Mouse (Mus musculus): ENCODE results near the gene Lclat1.

Gene Lclat1

DNA sequence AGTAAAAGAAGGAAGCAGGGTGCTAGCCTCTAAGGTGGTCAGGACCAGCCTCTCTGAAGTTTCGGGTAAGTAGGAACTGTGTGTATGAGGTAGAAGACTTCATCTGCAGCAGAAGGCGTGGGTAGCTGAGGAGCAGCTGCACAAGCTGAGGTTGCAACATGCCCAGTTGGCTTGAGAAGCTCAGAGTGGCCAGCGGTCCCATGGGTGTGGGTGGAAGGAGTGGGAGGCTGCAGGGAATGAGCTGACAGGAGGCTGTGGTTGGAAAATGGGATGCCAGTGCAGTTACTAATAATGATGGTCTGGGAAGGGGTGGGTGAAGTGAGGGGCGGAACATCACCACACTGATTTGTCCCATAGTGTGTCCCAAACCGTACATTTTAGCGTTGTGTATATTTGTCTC, 86.8 kb downstream of the Lclat1 start:
- ATAC-seq (ENCODE audit: insufficient number of reproducible peaks, low FRiP score, low TSS enrichment), result no peak

GRCm38 (mm10) chr17:73195074-73195723, 87.4 kb downstream of the Lclat1 start:
- ATAC-seq (ENCODE audit: insufficient number of reproducible peaks, low FRiP score, low TSS enrichment), result no peak

DNA sequence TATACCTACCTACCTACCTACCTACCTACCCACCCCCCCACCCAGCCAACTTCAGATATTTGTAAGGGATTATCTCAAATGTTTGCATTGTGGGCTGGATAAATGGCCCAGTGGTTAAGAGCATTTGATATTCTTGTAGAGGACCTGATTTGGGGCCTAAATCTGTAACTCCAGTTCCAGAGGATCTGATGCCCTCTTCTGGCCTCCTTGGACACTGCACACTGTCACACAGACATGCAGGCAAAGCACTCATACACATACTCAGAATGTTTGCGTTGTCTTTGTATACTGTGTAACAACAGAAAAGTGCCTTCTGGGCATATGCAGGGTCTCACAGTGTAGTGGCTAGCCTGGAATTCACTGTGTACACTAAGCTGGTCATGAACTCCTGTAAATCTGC, 88.4 kb downstream of the Lclat1 start:
- no peak for ATAC-seq (ENCODE audit: insufficient number of reproducible peaks, low FRiP score, low TSS enrichment)

DNA sequence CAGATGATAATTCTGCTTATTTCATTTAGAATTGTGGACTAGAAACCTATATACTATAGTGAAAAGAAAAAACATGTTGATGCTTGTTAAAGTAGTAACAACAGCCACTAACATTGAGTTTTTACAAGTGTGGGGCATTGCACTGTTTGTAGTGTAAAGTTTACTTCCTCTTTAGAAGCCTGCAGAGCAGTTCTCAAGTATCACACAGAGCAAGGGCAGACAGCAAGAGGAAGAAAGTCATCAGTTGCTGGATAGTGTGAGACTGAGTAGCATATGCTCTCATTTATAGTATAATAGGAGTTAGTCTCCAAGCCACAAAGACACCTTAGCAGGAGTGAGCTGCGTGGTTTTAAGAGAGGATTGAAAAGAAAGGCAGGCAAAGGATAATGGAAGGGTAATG, 89.9 kb downstream of the Lclat1 start:
- ATAC-seq (ENCODE audit: insufficient number of reproducible peaks, low FRiP score, low TSS enrichment), result no peak

DNA sequence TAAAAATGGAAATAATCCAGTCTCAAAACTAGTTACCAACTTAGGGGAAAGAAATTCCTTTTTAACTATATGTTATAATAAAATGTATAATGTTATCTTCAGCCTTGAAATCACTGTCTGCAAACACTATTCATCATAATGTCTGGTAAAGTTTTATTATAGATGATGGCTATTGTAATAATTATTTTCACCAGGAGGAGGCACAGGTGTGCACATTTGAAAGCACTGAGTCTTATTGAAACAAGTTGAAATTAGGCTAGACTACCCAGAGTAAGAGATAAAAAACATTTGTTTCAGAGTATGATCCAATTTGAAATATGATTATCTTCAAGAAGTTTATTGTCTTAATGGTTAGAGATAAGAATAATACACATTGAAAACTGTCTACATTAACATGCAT, 91.6 kb downstream of the Lclat1 start:
- ATAC-seq (ENCODE audit: insufficient number of reproducible peaks, low FRiP score, low TSS enrichment), result no peak

GRCm38 (mm10) chr17:73200380-73200779, 92.6 kb downstream of the Lclat1 start:
- no peak for ATAC-seq (ENCODE audit: insufficient number of reproducible peaks, low FRiP score, low TSS enrichment)

GRCm38 (mm10) chr17:73203642-73204332, 96.0 kb downstream of the Lclat1 start:
- no peak for ATAC-seq (ENCODE audit: insufficient number of reproducible peaks, low FRiP score, low TSS enrichment)

GRCm38 (mm10) chr17:73210960-73211531, 103.3 kb downstream of the Lclat1 start:
- ATAC-seq (ENCODE audit: insufficient number of reproducible peaks, low FRiP score, low TSS enrichment), result no peak

GRCm38 (mm10) chr17:73212754-73213153, 105.0 kb downstream of the Lclat1 start:
- no peak for ATAC-seq (ENCODE audit: insufficient number of reproducible peaks, low FRiP score, low TSS enrichment)

- ATAC-seq (ENCODE audit: insufficient number of reproducible peaks, low FRiP score, low TSS enrichment), result no peak
These were observed 105.4 kb downstream of the Lclat1 start for GRCm38 (mm10) chr17:73213187-73213586.

GRCm38 (mm10) chr17:73213677-73214076, 105.9 kb downstream of the Lclat1 start:
- ATAC-seq (ENCODE audit: insufficient number of reproducible peaks, low FRiP score, low TSS enrichment), result no peak

DNA sequence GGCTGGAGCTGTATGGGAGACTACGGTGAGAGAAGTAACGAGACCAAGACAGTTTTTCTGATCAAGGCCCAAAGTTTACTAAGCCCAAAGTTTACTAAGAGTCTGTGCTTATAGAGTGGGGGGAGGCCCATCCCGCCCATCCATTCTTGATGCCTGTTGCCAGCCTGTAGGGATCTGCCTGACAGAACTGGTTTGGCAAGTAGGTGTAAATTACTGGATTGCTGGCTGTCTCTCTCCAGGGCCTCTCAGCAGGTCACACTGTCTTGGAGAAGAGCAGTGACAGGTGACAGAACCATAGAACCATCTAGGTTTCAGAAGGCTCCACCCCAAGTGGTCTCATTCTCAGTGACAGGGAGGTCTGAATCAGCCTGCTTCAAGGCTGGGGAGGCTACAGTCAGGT, 109.5 kb downstream of the Lclat1 start:
- ATAC-seq (ENCODE audit: insufficient number of reproducible peaks, low FRiP score, low TSS enrichment), result no peak

- no peak for ATAC-seq (ENCODE audit: insufficient number of reproducible peaks, low FRiP score, low TSS enrichment)
These were observed 113.0 kb downstream of the Lclat1 start for GRCm38 (mm10) chr17:73220746-73221145.

DNA sequence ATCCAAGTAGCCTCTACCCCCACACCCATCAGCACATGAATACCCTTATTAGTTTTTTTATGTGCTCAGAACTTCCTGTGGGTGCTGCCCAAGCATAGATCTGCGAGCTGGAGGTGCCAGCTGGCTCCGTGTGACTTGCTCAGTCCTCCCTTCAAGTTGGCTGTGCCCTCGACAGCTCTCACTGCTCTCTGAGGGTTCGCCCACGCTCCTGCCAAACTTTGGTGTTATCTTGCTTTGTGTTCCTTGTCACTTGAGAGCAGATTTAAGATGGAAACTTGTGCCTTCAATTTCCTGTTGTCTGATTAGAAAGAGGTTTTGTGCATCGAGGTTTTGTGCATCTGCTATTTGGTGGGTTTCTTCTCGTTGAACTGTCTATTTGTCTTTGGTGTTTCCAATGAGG, 114.3 kb downstream of the Lclat1 start:
- ATAC-seq (ENCODE audit: insufficient number of reproducible peaks, low FRiP score, low TSS enrichment), result no peak

DNA sequence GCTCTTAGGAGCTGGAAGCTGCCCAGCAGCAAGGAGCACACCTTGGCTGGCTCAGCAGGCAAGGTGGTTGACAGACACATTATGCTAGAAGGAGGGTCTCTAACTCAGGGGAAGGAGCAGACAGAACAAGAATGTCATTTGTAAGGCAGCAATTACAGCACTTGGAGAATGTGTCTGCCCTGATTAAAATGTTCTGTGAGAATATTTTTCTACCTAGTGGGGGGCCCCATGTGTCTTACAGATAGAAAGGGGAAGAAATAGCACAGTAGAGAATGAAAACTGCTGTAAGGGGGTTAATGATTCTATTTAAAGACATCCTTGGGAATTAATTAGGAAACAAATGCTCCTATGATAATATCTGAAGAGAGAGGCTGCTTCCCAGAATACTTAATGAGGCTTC, 117.7 kb downstream of the Lclat1 start:
- no peak for ATAC-seq (ENCODE audit: insufficient number of reproducible peaks, low FRiP score, low TSS enrichment)

GRCm38 (mm10) chr17:73225996-73226395, 118.2 kb downstream of the Lclat1 start:
- ATAC-seq (ENCODE audit: insufficient number of reproducible peaks, low FRiP score, low TSS enrichment), result no peak

- ATAC-seq (ENCODE audit: insufficient number of reproducible peaks, low FRiP score, low TSS enrichment), result no peak
These were observed 118.8 kb downstream of the Lclat1 start for GRCm38 (mm10) chr17:73226595-73226994.

GRCm38 (mm10) chr17:73227361-73227760, 119.6 kb downstream of the Lclat1 start:
- ATAC-seq (ENCODE audit: insufficient number of reproducible peaks, low FRiP score, low TSS enrichment), result no peak

GRCm38 (mm10) chr17:73229445-73230155, 121.8 kb downstream of the Lclat1 start:
- ATAC-seq (ENCODE audit: insufficient number of reproducible peaks, low FRiP score, low TSS enrichment), result no peak

DNA sequence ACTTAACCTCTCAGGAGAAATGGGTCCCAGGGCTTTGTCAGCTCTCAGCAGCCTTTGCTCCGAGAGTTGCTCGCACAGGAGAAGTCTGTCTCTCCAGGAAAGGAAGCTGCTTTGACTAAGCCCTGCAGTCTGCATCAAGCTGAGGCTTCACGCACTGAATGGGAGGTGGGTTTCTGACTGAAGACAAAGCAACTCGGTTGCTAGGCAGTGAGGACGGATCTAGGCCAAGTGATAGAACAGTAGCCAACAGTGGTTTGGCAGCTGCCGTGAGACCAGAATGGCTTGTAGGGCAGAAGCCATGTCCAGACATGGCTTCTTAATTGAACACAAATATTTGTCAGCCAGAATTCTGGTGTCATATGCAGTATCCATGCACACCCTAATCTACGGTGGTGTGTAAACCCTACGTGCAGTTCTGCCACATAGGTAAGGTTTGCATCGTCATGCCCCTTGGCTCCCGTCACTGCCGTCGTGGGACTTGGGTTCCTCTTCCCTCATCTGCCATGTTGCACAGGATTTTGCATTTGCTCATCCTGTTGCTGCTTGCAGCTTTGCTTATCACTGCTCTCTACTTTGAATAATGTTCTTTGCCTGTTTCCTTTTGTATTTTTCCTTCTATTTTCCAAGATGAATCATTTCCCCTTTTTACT, 122.7 kb downstream of the Lclat1 start:
- no peak for ATAC-seq (ENCODE audit: insufficient number of reproducible peaks, low FRiP score, low TSS enrichment)

DNA sequence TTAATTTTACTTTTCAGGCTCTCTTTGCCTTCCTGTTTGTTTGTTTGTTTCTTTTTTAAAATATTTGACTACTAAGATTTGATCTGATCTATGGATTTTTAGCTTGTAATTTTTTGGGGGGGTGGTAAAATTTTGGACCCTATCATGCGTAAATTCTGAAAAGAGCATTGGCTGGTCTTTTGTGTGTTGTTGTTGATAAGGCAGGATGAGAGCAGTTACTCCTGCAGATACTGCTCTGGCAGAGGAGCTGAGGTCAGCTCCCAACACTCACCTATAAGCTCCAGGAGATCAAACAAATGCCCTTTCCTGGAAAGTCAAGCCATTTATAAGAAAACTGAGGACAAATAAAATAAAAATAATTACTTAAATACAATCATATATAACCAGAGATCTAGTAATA, 123.6 kb downstream of the Lclat1 start:
- no peak for ATAC-seq (ENCODE audit: insufficient number of reproducible peaks, low FRiP score, low TSS enrichment)

Data from cerebellum, adult (tissue).